Mouse (Mus musculus) embryonic facial prominence, embryonic 14.5 days (tissue): ENCODE results near the gene Fam136a. TPM values are rescaled to one million over a fixed set of nuclear protein-coding genes. Genes with fewer than 3 reads are reported as not detected.

ENCODE experiments used
- ATAC-seq: fragments of 200-750 bp; cut with Nextera tagmentation; 2 replicates; pipeline ENCODE4 v1.8.0; 2017; ENCODE audit warnings: low read depth, moderate number of reproducible peaks, moderate TSS enrichment
- DNase-seq: peaks from one replicate; pipeline ENCODE4 v3.0.0-alpha.2; 2015; ENCODE audit warnings: low spot score
- H3K27ac ChIP-seq: fragments of 300-500 bp; sonication (generic); replicated peaks from 2 replicates; pipeline ENCODE4 v1.5.1; 2014; ENCODE audit warnings: low read depth, mild to moderate bottlenecking, low read length, moderate library complexity
- H3K27me3 ChIP-seq: fragments of 300-500 bp; sonication (generic); replicated peaks from 2 replicates; pipeline ENCODE4 v1.6.1; 2014; ENCODE audit warnings: low read length; ENCODE audit not compliant: control insufficient read depth, insufficient read depth
- H3K36me3 ChIP-seq: fragments of 300-500 bp; sonication (generic); 2 replicates; pipeline ENCODE4 v1.6.1; 2014; ENCODE audit warnings: low read length, mixed read lengths; ENCODE audit not compliant: control insufficient read depth, insufficient read depth
- H3K4me1 ChIP-seq: fragments of 300-500 bp; sonication (generic); 2 replicates; pipeline ENCODE4 v1.6.1; 2014; ENCODE audit warnings: antibody characterized with exemption, low read length; ENCODE audit not compliant: control insufficient read depth, insufficient read depth
- H3K4me2 ChIP-seq: fragments of 300-500 bp; sonication (generic); 2 replicates; pipeline ENCODE4 v1.6.1; 2014; ENCODE audit warnings: low read depth, mild to moderate bottlenecking, low read length, moderate library complexity, mixed read lengths
- H3K4me3 ChIP-seq: fragments of 300-500 bp; sonication (generic); 2 replicates; pipeline ENCODE4 v1.5.1; 2014; ENCODE audit warnings: low read depth, mild to moderate bottlenecking, low read length
- H3K9ac ChIP-seq: fragments of 300-500 bp; sonication (generic); 2 replicates; pipeline ENCODE4 v1.6.1; 2014; ENCODE audit warnings: low read depth, mild to moderate bottlenecking, low read length, moderate library complexity, mixed read lengths
- H3K9me3 ChIP-seq: fragments of 300-500 bp; sonication (generic); 2 replicates; pipeline ENCODE4 v1.6.1; 2016; ENCODE audit warnings: low read length; ENCODE audit not compliant: control insufficient read depth
- WGBS: fragments of 180-500 bp; shearing (Covaris S2); extraction: QIAGEN DNeasy Blood & Tissue Kit; methylation state at CpG from one replicate; pipeline ENCODE4 v1.1.7; 2014; 5-methylcytosine and 5-hydroxymethylcytosine counted together
- polyA plus RNA-seq: library from polyadenylated mRNA; unstranded; fragments of >200 nt; fragmentation: Nextera tagmentation; extraction: Ambion mirVana; gene quantifications from 2 replicates; pipeline ENCODE4 v1.2.1, GENCODE M21; 2014

Gene Fam136a
- polyA plus RNA-seq, 1 experiment from 2014 or later: 118 TPM

DNA sequence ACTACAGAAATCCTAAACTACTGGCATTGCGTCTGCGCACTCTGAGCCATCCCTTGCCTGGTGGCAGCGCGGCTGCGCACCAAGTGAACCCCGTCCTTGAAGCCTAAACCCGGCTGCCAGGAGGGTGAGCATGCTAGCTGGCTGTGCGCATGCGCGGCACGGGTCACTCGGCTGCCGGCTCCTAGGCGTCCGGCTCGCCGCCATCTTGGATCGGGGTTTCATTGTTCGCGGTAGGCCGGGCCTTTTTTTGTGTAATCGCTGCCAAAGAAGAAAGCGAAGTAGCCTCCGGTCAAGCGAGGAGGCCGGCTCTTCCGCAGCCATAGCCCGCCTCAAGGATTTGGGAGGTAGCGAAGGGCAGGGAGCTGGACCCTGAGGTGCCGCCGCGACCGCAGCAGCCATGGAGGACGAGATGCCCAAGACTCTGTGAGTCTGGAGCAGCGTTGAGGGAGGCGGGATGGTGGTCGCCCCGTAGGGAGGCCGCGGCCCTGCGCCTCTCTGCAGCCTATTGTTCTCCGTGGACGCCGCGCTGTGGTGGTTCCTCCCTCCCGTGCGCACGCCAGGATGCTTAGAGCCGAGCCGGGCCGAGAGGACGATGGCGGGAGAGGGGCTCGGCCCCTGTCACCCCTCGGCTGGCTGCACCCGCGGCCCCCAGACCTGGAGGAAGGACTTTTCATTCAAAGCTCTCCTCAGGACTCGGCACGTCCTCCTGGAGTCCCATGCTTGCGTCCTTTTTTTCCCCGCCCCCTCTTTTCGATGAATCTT, 38.8 kb downstream of the Fam136a start, which contains the start of gene Tia1:
Gene Tia1, plus strand, starts transcription at position 120 of the 762 bp plus-strand sequence.
- WGBS: 1% methylated on average over 47 of the region's 62 CpGs
- H3K36me3 ChIP-seq: peaks cover 14% of the 10 kb centered on the region

GRCm38 (mm10) chr6:86404996-86405395, 39.5 kb downstream of the Fam136a start:
- under 1% methylated on average over 11 of the region's 11 CpGs for WGBS

More for the DNA sequence above, 38.8 kb downstream of the Fam136a start, which contains the start of gene Tia1:
- H3K9ac ChIP-seq: peak within 1 kb of the TSS; percentile 99
- DNase-seq: peak; percentile 99
- ATAC-seq: peak; percentile 97
- H3K4me3 ChIP-seq: peak within 1 kb of the TSS; percentile 87
- peak within 1 kb of the TSS; percentile 100 for H3K27ac ChIP-seq
- peak within 1 kb of the TSS; percentile 68 for H3K4me2 ChIP-seq
- no peaks in the 10 kb centered on the region for H3K9me3 ChIP-seq
- no peaks in the 10 kb centered on the region for H3K27me3 ChIP-seq
- peaks cover 5% of the 10 kb centered on the region for H3K4me1 ChIP-seq

GRCm38 (mm10) chr6:86406306-86406705, 40.9 kb downstream of the Fam136a start:
- Histone ChIP-seq H3K27me3 (no peaks in the 10 kb centered on the region), H3K4me3 (0 out of 2 replicates have a peak overlapping the region, but pooled peaks have one; percentile 7), H3K9ac (no peak overlapping the region), H3K4me2 (peak overlapping the region; percentile 68), H3K9me3 (no peaks in the 10 kb centered on the region), H3K36me3 (peaks cover 17% of the 10 kb centered on the region), H3K4me1 (peaks cover 9% of the 10 kb centered on the region), H3K27ac (no peak overlapping the region)
- ATAC-seq: no peak
- DNase-seq: no peak

More at GRCm38 (mm10) chr6:86404996-86405395, 39.5 kb downstream of the Fam136a start:
- peak overlapping the region; percentile 99 for H3K9ac ChIP-seq
- peaks cover 5% of the 10 kb centered on the region for H3K4me1 ChIP-seq
- H3K9me3 ChIP-seq: no peaks in the 10 kb centered on the region
- ATAC-seq: no peak
- DNase-seq: peak; percentile 26
- peaks cover 17% of the 10 kb centered on the region for H3K36me3 ChIP-seq
- peak overlapping the region; percentile 100 for H3K27ac ChIP-seq
- H3K4me2 ChIP-seq: peak overlapping the region; percentile 68
- peak overlapping the region; percentile 87 for H3K4me3 ChIP-seq
- no peaks in the 10 kb centered on the region for H3K27me3 ChIP-seq

DNA sequence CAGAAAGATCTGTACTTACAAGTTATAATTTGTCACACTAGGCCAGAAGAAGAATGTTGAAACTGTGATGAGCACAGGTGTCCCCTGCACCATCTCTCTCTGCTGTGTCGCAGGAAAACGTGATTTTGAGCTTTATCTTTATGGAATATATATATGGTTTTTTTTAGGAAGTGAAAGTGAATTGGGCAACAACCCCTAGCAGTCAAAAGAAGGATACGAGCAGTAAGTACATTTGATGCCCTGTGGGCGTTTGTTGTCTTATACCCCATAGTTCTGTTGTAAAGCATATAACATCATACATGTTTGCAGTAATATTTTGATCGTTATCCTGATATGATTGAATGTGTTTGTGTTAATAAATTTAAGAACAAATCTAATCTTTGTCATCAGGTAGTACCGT, 53.3 kb downstream of the Fam136a start:
- DNase-seq (no peak), ATAC-seq (no peak)
- no peaks in the 10 kb centered on the region for H3K27me3 ChIP-seq
- H3K4me3 ChIP-seq: no peak overlapping the region
- H3K27ac ChIP-seq: no peak overlapping the region
- H3K9me3 ChIP-seq: no peaks in the 10 kb centered on the region
- H3K9ac ChIP-seq: no peak overlapping the region
- no peaks in the 10 kb centered on the region for H3K4me1 ChIP-seq
- 91% methylated on average over 6 of the region's 6 CpGs for WGBS
- H3K4me2 ChIP-seq: no peak overlapping the region
- peaks cover 90% of the 10 kb centered on the region for H3K36me3 ChIP-seq

GRCm38 (mm10) chr6:86419239-86419638, 53.8 kb downstream of the Fam136a start:
- no peak for ATAC-seq
- DNase-seq: no peak
- Histone ChIP-seq H3K36me3 (peaks cover 89% of the 10 kb centered on the region), H3K4me2 (no peak overlapping the region), H3K27me3 (no peaks in the 10 kb centered on the region), H3K27ac (no peak overlapping the region), H3K4me1 (no peaks in the 10 kb centered on the region), H3K9me3 (no peaks in the 10 kb centered on the region), H3K4me3 (no peak overlapping the region), H3K9ac (no peak overlapping the region)
- 89% methylated on average over 3 of the region's 3 CpGs for WGBS

Other genes starting within 250 kb of the Fam136a start
- gene Tgfa, start 170.4 kb upstream of the Fam136a start, polyA plus RNA-seq: 4.5 and 5.2 TPM in 2 replicates
- 561 and 600 TPM in 2 replicates for gene Snrpg, start 5.7 kb downstream of the Fam136a start, polyA plus RNA-seq
- gene Pcyox1, start 31.5 kb downstream of the Fam136a start, polyA plus RNA-seq: 80.5 and 95.2 TPM in 2 replicates
- 130 and 160 TPM in 2 replicates for gene Tia1, start 38.6 kb downstream of the Fam136a start, polyA plus RNA-seq
- gene Gm44790, start 61.0 kb downstream of the Fam136a start, polyA plus RNA-seq: not detected in 2 replicates
- gene C87436, start 72.7 kb downstream of the Fam136a start, polyA plus RNA-seq: 22.7 and 23.9 TPM in 2 replicates
- gene Pcbp1, start 160.7 kb downstream of the Fam136a start, polyA plus RNA-seq: 397 and 402 TPM in 2 replicates